10 mouse cellular contexts compared by ENCODE assay signal in genomic region chr13:19684007-19684406, GRCm38 (mm10). TPM values are rescaled to one million over a fixed set of nuclear protein-coding genes. Genes with fewer than 3 reads are reported as not detected.
DNase-seq lines count a peak whose midpoint lies in the region; ATAC-seq lines count a peak whose summit lies in the region.
"Had no signal": no experiment of that assay in that cellular context is flagged by ENCODE, and none has a peak within 500 bp of the region (broad histone marks: within the 10 kb centered on the region; RNA-seq: fewer than 3 reads in every experiment).

No protein-coding gene starts in this region.

- no peak overlapping the region for H3K27ac ChIP-seq in heart, embryonic 12.5 days (ENCODE audit: poor library complexity, severe bottlenecking)
- H3K27ac ChIP-seq in midbrain, embryonic 14.5 days (replicated peaks; ENCODE audit: low read depth, low read length): no peak overlapping the region
- H3K27ac ChIP-seq: limb, embryonic 12.5 days had no signal

- 55% methylated on average over 2 of the region's 2 CpGs for WGBS in heart, embryonic 12.5 days
- 66% methylated on average over 2 of the region's 2 CpGs for WGBS in midbrain, embryonic 14.5 days

- no peak overlapping the region for H3K4me2 ChIP-seq in heart, embryonic 12.5 days
- H3K4me2 ChIP-seq in midbrain, embryonic 14.5 days (ENCODE audit: low read length): no peak overlapping the region
- H3K4me2 ChIP-seq: embryonic facial prominence, embryonic 13.5 days; limb, embryonic 12.5 days had no signal

- peaks cover 5% of the 10 kb centered on the region for H3K4me1 ChIP-seq in heart, embryonic 12.5 days (replicated peaks)
- no peaks in the 10 kb centered on the region for H3K4me1 ChIP-seq in midbrain, embryonic 14.5 days (ENCODE audit: control insufficient read depth, insufficient read depth, low read length)
- H3K4me1 ChIP-seq: limb, embryonic 12.5 days had no signal

- H3K36me3 ChIP-seq in heart, embryonic 12.5 days: no peaks in the 10 kb centered on the region
- H3K36me3 ChIP-seq in midbrain, embryonic 14.5 days (ENCODE audit: control insufficient read depth, insufficient read depth, low read length): no peaks in the 10 kb centered on the region
- H3K36me3 ChIP-seq: embryonic facial prominence, embryonic 13.5 days; limb, embryonic 12.5 days had no signal

- no peak overlapping the region for H3K9ac ChIP-seq in heart, embryonic 12.5 days
- H3K9ac ChIP-seq in midbrain, embryonic 14.5 days (replicated peaks; ENCODE audit: low read length): no peak overlapping the region
- H3K9ac ChIP-seq: embryonic facial prominence, embryonic 13.5 days; limb, embryonic 12.5 days had no signal

- H3K4me3 ChIP-seq in heart, embryonic 12.5 days: no peak overlapping the region
- H3K4me3 ChIP-seq in midbrain, embryonic 14.5 days (replicated peaks; ENCODE audit: low read depth, low read length): no peak overlapping the region
- H3K4me3 ChIP-seq: embryonic facial prominence, embryonic 13.5 days; limb, embryonic 12.5 days had no signal

- peak; percentile 51 for DNase-seq in heart, postnatal 4 days
- DNase-seq in A20 (ENCODE audit: low read depth, low spot score) (peak; percentile 36), NIH3T3 (ENCODE audit: low read depth) (peak; percentile 56)
- DNase-seq in embryo, embryonic 11.5 days (ENCODE audit: low read depth, low spot score): peak; percentile 23
- peak; percentile 15 to 80 for DNase-seq in layer of hippocampus, adult 18-20 months (ENCODE audit: low spot score in 2 of 2)
- DNase-seq in midbrain, embryonic 14.5 days: peak; percentile 84
- no peak for DNase-seq in urinary bladder, adult 18-20 months (ENCODE audit: low spot score in 2 of 2)

- H3K9me3 ChIP-seq in heart, embryonic 12.5 days (replicated peaks): no peaks in the 10 kb centered on the region
- H3K9me3 ChIP-seq in midbrain, embryonic 14.5 days (ENCODE audit: control insufficient read depth, low read length): no peaks in the 10 kb centered on the region
- H3K9me3 ChIP-seq: embryonic facial prominence, embryonic 13.5 days; limb, embryonic 12.5 days had no signal

- ATAC-seq in heart, embryonic 12.5 days (ENCODE audit: insufficient number of reproducible peaks, low FRiP score): no peak
- ATAC-seq in midbrain, embryonic 14.5 days (ENCODE audit: low FRiP score, low TSS enrichment): peak; percentile 53

- H3K27me3 ChIP-seq in heart, embryonic 12.5 days (replicated peaks): no peaks in the 10 kb centered on the region
- no peaks in the 10 kb centered on the region for H3K27me3 ChIP-seq in midbrain, embryonic 14.5 days (ENCODE audit: control insufficient read depth, insufficient read depth, low read length)
- H3K27me3 ChIP-seq: embryonic facial prominence, embryonic 13.5 days; limb, embryonic 12.5 days had no signal

RNA-seq across cellular contexts. Expression of gene Nme8, which starts 13.6 kb away (rescaled TPM):
- under 1 TPM; 0.18 to 0.24 TPM for total RNA-seq in heart, postnatal 4 days (2021)
- not detected in 2 replicates for polyA plus RNA-seq in heart, embryonic 12.5 days (2016; fragmentation: Nextera tagmentation; extraction: Ambion mirVana)
- total RNA-seq in layer of hippocampus, adult 18-20 months (2021): not detected
- not detected in 2 replicates for polyA plus RNA-seq in midbrain, embryonic 14.5 days (2014; fragmentation: Nextera tagmentation; extraction: Ambion mirVana)
- polyA plus RNA-seq: embryonic facial prominence, embryonic 13.5 days; limb, embryonic 12.5 days had no signal

Comparison
In these comparisons a context has a peak if more than half of its experiments do, and no peak if none do; other contexts are left out.
1. DNase-seq: peak in heart, postnatal 4 days (single experiment), A20 (single experiment), NIH3T3 (single experiment), embryo, embryonic 11.5 days (single experiment), layer of hippocampus, adult 18-20 months (2 of 2) and midbrain, embryonic 14.5 days (single experiment); none in urinary bladder, adult 18-20 months (0 of 2).